Mouse (Mus musculus): ENCODE measurements around the gene Gtf3c1. TPM values are rescaled to one million over a fixed set of nuclear protein-coding genes. Genes with fewer than 3 reads are reported as not detected.
"Not testable (repeated sequence)": the region's sequence is repeated elsewhere in the genome, so short reads cannot be mapped to it uniquely, and the experiment has no call there.

Gene Gtf3c1
- total and polyA plus RNA-seq, 2 experiments from 2014 or later: 14.9 to 66.6 TPM

- Histone ChIP-seq H3K36me3 (replicated peaks; ENCODE audit: control insufficient read depth, insufficient read depth, low read length) (no peaks in the 10 kb centered on the region), H3K4me2 (ENCODE audit: low read depth, low read length) (no peak overlapping the region), H3K4me3 (ENCODE audit: low read depth, low read length) (no peak overlapping the region), H3K27ac (ENCODE audit: low read depth) (peak overlapping the region; percentile 72), H3K9me3 (replicated peaks; ENCODE audit: control insufficient read depth, low read length) (no peaks in the 10 kb centered on the region), H3K27me3 (ENCODE audit: control insufficient read depth, insufficient read depth, low read length) (no peaks in the 10 kb centered on the region), H3K4me1 (ENCODE audit: control insufficient read depth, insufficient read depth) (peaks cover 36% of the 10 kb centered on the region), H3K9ac (replicated peaks; ENCODE audit: low read depth, low read length) (no peak overlapping the region)
- DNase-seq (ENCODE audit: low spot score): no peak
- WGBS: 46% methylated on average over 4 of the region's 4 CpGs
- ATAC-seq (ENCODE audit: insufficient read depth, low read depth): 0 out of 2 replicates have a peak, but pooled peaks have one; percentile 24
- TF ChIP-seq EP300 (IDR thresholded peaks at IDR 0.05; ENCODE audit: low read depth): no peak
These were observed 13.5 kb upstream of the Gtf3c1 start for GRCm38 (mm10) chr7:125721033-125721432.

GRCm38 (mm10) chr7:125720370-125720769, 12.8 kb upstream of the Gtf3c1 start:
- no peak overlapping the region for H3K4me2 ChIP-seq (ENCODE audit: low read depth, low read length)
- peaks cover 39% of the 10 kb centered on the region for H3K4me1 ChIP-seq (ENCODE audit: control insufficient read depth, insufficient read depth)
- peak overlapping the region; percentile 72 for H3K27ac ChIP-seq (ENCODE audit: low read depth)
- TF ChIP-seq EP300 (IDR thresholded peaks at IDR 0.05; ENCODE audit: low read depth) (no peak), CTCF (IDR thresholded peaks at IDR 0.05; ENCODE audit: low read depth) (peak; percentile 27; the same call in 1 of the 2 replicates)
- peak; percentile 67 for ATAC-seq (ENCODE audit: insufficient read depth, low read depth)
- no peaks in the 10 kb centered on the region for H3K9me3 ChIP-seq (replicated peaks; ENCODE audit: control insufficient read depth, low read length)
- H3K4me3 ChIP-seq (ENCODE audit: low read depth, low read length): no peak overlapping the region
- DNase-seq (ENCODE audit: low spot score): peak; percentile 74
- 27% methylated on average over 5 of the region's 5 CpGs for WGBS
- no peaks in the 10 kb centered on the region for H3K36me3 ChIP-seq (replicated peaks; ENCODE audit: control insufficient read depth, insufficient read depth, low read length)
- no peak overlapping the region for H3K9ac ChIP-seq (replicated peaks; ENCODE audit: low read depth, low read length)
- no peaks in the 10 kb centered on the region for H3K27me3 ChIP-seq (ENCODE audit: control insufficient read depth, insufficient read depth, low read length)

- ATAC-seq (ENCODE audit: insufficient read depth, low read depth): no peak
- peak overlapping the region; percentile 74; the same call in 1 of the 2 replicates for H3K27ac ChIP-seq (ENCODE audit: low read depth)
These were observed 10.0 kb upstream of the Gtf3c1 start for GRCm38 (mm10) chr7:125717612-125718011.

GRCm38 (mm10) chr7:125716724-125717123, 9.1 kb upstream of the Gtf3c1 start:
- H3K4me2 ChIP-seq (ENCODE audit: low read depth, low read length): no peak overlapping the region
- ATAC-seq (ENCODE audit: insufficient read depth, low read depth) (peak; percentile 77), DNase-seq (ENCODE audit: low spot score) (peak; percentile 79)
- no peaks in the 10 kb centered on the region for H3K9me3 ChIP-seq (replicated peaks; ENCODE audit: control insufficient read depth, low read length)
- H3K4me1 ChIP-seq (ENCODE audit: control insufficient read depth, insufficient read depth): peaks cover 47% of the 10 kb centered on the region
- TF ChIP-seq CTCF (IDR thresholded peaks at IDR 0.05; ENCODE audit: low read depth): no peak
- no peak for TF ChIP-seq EP300 (IDR thresholded peaks at IDR 0.05; ENCODE audit: low read depth)
- no peak overlapping the region for H3K4me3 ChIP-seq (ENCODE audit: low read depth, low read length)
- H3K9ac ChIP-seq (replicated peaks; ENCODE audit: low read depth, low read length): no peak overlapping the region
- no peaks in the 10 kb centered on the region for H3K27me3 ChIP-seq (ENCODE audit: control insufficient read depth, insufficient read depth, low read length)
- no peaks in the 10 kb centered on the region for H3K36me3 ChIP-seq (replicated peaks; ENCODE audit: control insufficient read depth, insufficient read depth, low read length)
- peak overlapping the region; percentile 74 for H3K27ac ChIP-seq (ENCODE audit: low read depth)
- 11% methylated on average over 2 of the region's 2 CpGs for WGBS

More at GRCm38 (mm10) chr7:125717612-125718011, 10.0 kb upstream of the Gtf3c1 start:
- Histone ChIP-seq H3K9ac (replicated peaks; ENCODE audit: low read depth, low read length) (no peak overlapping the region), H3K4me3 (ENCODE audit: low read depth, low read length) (no peak overlapping the region), H3K36me3 (replicated peaks; ENCODE audit: control insufficient read depth, insufficient read depth, low read length) (no peaks in the 10 kb centered on the region), H3K9me3 (replicated peaks; ENCODE audit: control insufficient read depth, low read length) (no peaks in the 10 kb centered on the region), H3K27me3 (ENCODE audit: control insufficient read depth, insufficient read depth, low read length) (no peaks in the 10 kb centered on the region), H3K4me2 (ENCODE audit: low read depth, low read length) (no peak overlapping the region), H3K4me1 (ENCODE audit: control insufficient read depth, insufficient read depth) (peaks cover 47% of the 10 kb centered on the region)
- TF ChIP-seq EP300 (IDR thresholded peaks at IDR 0.05; ENCODE audit: low read depth) (no peak), CTCF (IDR thresholded peaks at IDR 0.05; ENCODE audit: low read depth) (no peak)
- DNase-seq (ENCODE audit: low spot score): no peak

- peaks cover 36% of the 10 kb centered on the region for H3K4me1 ChIP-seq (ENCODE audit: control insufficient read depth, insufficient read depth)
- WGBS: 63% methylated on average over 3 of the region's 3 CpGs
- TF ChIP-seq CTCF (IDR thresholded peaks at IDR 0.05; ENCODE audit: low read depth) (no peak), EP300 (IDR thresholded peaks at IDR 0.05; ENCODE audit: low read depth) (no peak)
These were observed 7.2 kb upstream of the Gtf3c1 start for GRCm38 (mm10) chr7:125714803-125715202.

GRCm38 (mm10) chr7:125713542-125714055, 6.0 kb upstream of the Gtf3c1 start:
- not testable (repeated sequence) for H3K27ac ChIP-seq (ENCODE audit: low read depth); DNase-seq (ENCODE audit: low spot score); ATAC-seq (ENCODE audit: insufficient read depth, low read depth); H3K9ac ChIP-seq (replicated peaks; ENCODE audit: low read depth, low read length); H3K36me3 ChIP-seq (replicated peaks; ENCODE audit: control insufficient read depth, insufficient read depth, low read length); H3K27me3 ChIP-seq (ENCODE audit: control insufficient read depth, insufficient read depth, low read length); H3K9me3 ChIP-seq (replicated peaks; ENCODE audit: control insufficient read depth, low read length); H3K4me3 ChIP-seq (ENCODE audit: low read depth, low read length); H3K4me2 ChIP-seq (ENCODE audit: low read depth, low read length)
- WGBS: 88% methylated on average over 6 of the region's 7 CpGs
- H3K4me1 ChIP-seq (ENCODE audit: control insufficient read depth, insufficient read depth): peaks cover 35% of the 10 kb centered on the region

More at GRCm38 (mm10) chr7:125714803-125715202, 7.2 kb upstream of the Gtf3c1 start:
- no peaks in the 10 kb centered on the region for H3K36me3 ChIP-seq (replicated peaks; ENCODE audit: control insufficient read depth, insufficient read depth, low read length)
- no peak for ATAC-seq (ENCODE audit: insufficient read depth, low read depth)
- no peak overlapping the region for H3K4me3 ChIP-seq (ENCODE audit: low read depth, low read length)
- DNase-seq (ENCODE audit: low spot score): no peak
- H3K4me2 ChIP-seq (ENCODE audit: low read depth, low read length): no peak overlapping the region
- H3K9ac ChIP-seq (replicated peaks; ENCODE audit: low read depth, low read length): no peak overlapping the region
- no peaks in the 10 kb centered on the region for H3K27me3 ChIP-seq (ENCODE audit: control insufficient read depth, insufficient read depth, low read length)
- H3K9me3 ChIP-seq (replicated peaks; ENCODE audit: control insufficient read depth, low read length): no peaks in the 10 kb centered on the region
- no peak overlapping the region for H3K27ac ChIP-seq (ENCODE audit: low read depth)

All from heart, postnatal 0 days (tissue).